Mouse (Mus musculus) CH12.LX (cell line): ENCODE data around the gene Klhl1.

Experiments used
- BHLHE40 ChIP-seq: IDR thresholded peaks from 2 replicates; pipeline ENCODE4 v1.6.1; 2011; ENCODE audit warnings: mild to moderate bottlenecking, low read depth, low read length, improper control_type of control experiment
- CTCF ChIP-seq, 2 experiments: IDR thresholded peaks in 1 of 2; conservative IDR thresholded peaks in 1 of 2; 2 replicates each; pipeline ENCODE4 v1.5.1; 2011 to 2012; ENCODE audit warnings: low read depth in 2 of 2, low read length in 2 of 2, improper control_type of control experiment in 1 of 2, inconsistent platforms in 1 of 2, mild to moderate bottlenecking in 1 of 2, moderate library complexity in 1 of 2
- MAFK ChIP-seq: IDR thresholded peaks from 2 replicates; pipeline ENCODE4 v1.6.1; 2011; ENCODE audit warnings: low read length, improper control_type of control experiment; ENCODE audit not compliant: insufficient replicate concordance
- MAX ChIP-seq: IDR thresholded peaks from 2 replicates; pipeline ENCODE4 v1.6.1; 2011; ENCODE audit warnings: low read length, improper control_type of control experiment
- POLR2A ChIP-seq: IDR thresholded peaks from 2 replicates; pipeline ENCODE4 v1.6.1; 2011; ENCODE audit warnings: low read depth, mild to moderate bottlenecking, improper control_type of control experiment, low read length
- POLR2AphosphoS2 ChIP-seq: IDR thresholded peaks from 2 replicates; pipeline ENCODE4 v1.6.1; 2011; ENCODE audit warnings: low read depth, low read length, improper control_type of control experiment
- RCOR1 ChIP-seq: conservative IDR thresholded peaks from 2 replicates; pipeline ENCODE4 v1.6.1; 2012; ENCODE audit warnings: low read depth, mild to moderate bottlenecking, inconsistent platforms, low read length, improper control_type of control experiment
- SIN3A ChIP-seq: IDR thresholded peaks from 2 replicates; pipeline ENCODE4 v1.6.1; 2012; ENCODE audit warnings: low read length, improper control_type of control experiment, inconsistent platforms
- UBTF ChIP-seq: IDR thresholded peaks from 2 replicates; pipeline ENCODE4 v1.6.1; 2012; ENCODE audit warnings: low read depth, mild to moderate bottlenecking, inconsistent platforms, low read length, improper control_type of control experiment, moderate library complexity
- USF1 ChIP-seq: IDR thresholded peaks from 2 replicates; pipeline ENCODE4 v1.6.1; 2014; ENCODE audit warnings: low read depth, mild to moderate bottlenecking, inconsistent platforms, low read length, improper control_type of control experiment
- USF2 ChIP-seq: conservative IDR thresholded peaks from 2 replicates; pipeline ENCODE4 v1.6.1; 2011; ENCODE audit warnings: low read depth, low read length, improper control_type of control experiment
- ZC3H11A ChIP-seq: IDR thresholded peaks from 2 replicates; pipeline ENCODE4 v1.6.1; 2012; ENCODE audit warnings: low read depth, mild to moderate bottlenecking, inconsistent platforms, low read length, improper control_type of control experiment
- ZKSCAN1 ChIP-seq: IDR thresholded peaks from 2 replicates; pipeline ENCODE4 v1.6.1; 2012; ENCODE audit warnings: low read depth, inconsistent platforms, low read length, improper control_type of control experiment, borderline replicate concordance
- ZNF384 ChIP-seq: IDR thresholded peaks from 2 replicates; pipeline ENCODE4 v1.6.1; 2012; ENCODE audit warnings: low read depth, low read length, improper control_type of control experiment, inconsistent platforms

DNA sequence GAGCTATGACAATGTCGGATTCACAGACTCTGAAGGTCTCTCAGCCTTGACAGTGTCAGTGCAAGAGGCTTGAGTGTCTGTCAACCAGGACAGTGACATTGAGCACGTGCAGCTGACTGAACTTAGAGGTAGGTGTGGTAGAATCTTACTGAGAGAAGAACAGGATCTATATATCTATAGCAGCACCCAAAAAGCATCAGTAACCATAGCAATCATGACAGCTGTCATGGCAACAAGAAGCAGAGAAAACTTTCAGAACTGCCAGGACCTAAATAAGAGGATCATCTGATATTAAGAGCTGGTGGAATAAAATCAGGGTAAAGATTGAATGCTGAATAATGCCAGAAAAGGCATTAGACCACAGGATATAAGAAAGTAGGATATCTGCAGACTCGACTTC is 453.0 kb downstream of the Klhl1 start:
- TF ChIP-seq ZC3H11A (no peak), MAFK (no peak), MAX (no peak), RCOR1 (no peak), POLR2A (no peak), CTCF (conservative IDR thresholded peaks at IDR 0.05 in 1 of 2, IDR thresholded peaks at IDR 0.05 in 1 of 2; ENCODE audit: low read depth in 2 of 2, low read length in 2 of 2) (no peak), BHLHE40 (no peak), ZKSCAN1 (no peak), USF2 (no peak), ZNF384 (no peak), USF1 (no peak), POLR2AphosphoS2 (no peak), SIN3A (no peak), UBTF (no peak)
